Mouse (Mus musculus) spleen, embryonic (tissue): ENCODE measurements around the gene Tmem201.

Experiments
- CTCF ChIA-PET: fragments of 350-600 bp; sonication (Branson Sonifier 250); formaldehyde crosslinking; loops from one replicate; lab custom pipeline; 2022; lab: Charles Lee

Tmem201 gene

GRCm38 (mm10) chr4:149722104-149723020 is 15.5 kb downstream of the Tmem201 start:
- CTCF ChIA-PET, result interaction anchor here (0.5 to 0.7 kb wide), 3 partner anchors 11 to 313 kb away, joined by 3 to 9 read pairs (median 5); no protein-coding TSS in a partner anchor

DNA sequence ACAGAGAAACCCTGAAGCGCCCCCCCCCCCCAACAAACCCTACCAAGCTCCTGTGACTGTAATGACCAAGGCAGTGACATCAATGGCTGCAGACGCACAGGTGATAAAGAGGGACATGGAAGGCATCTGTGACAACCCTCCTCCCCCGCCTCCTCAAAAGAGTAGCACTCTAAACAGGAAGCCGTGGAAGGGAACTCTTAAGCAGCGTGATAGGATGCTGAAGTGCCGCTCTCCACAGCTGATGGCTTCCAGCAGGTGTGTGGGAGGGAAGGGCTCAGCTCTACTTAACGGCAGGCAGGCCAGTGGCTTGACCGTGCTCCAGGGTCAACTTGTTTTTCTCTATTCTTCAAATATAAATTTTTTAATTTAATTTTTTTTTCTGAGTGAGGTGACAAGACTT is 16.7 kb downstream of the Tmem201 start:
- CTCF ChIA-PET, result interaction anchor here (0.6 to 0.7 kb wide), 2 partner anchors 12 to 29 kb away, joined by 3 to 4 read pairs; no protein-coding TSS in a partner anchor

DNA sequence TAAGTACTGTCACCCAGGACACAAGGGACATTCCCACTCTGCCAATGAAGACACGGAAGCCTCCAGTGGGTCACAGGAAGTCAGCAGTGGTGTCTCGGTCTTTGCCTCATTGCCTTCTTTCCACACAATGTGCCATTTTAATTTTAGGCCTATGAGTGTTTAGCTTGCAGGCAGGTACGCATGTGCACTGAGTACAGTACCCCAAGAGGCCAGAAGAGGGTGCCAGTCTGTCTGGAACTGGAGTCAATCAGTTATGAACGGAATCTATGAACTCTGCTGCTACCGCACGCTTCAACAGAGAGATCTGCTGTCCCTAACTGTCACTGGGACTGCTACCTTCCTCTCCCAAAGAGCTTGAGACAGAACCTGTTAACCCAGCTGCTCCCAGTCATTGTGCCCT is 18.2 kb downstream of the Tmem201 start:
- CTCF ChIA-PET, result no interaction called here

- CTCF ChIA-PET, result no interaction called here
Observed at GRCm38 (mm10) chr4:149714542-149714941, 23.3 kb downstream of the Tmem201 start.

DNA sequence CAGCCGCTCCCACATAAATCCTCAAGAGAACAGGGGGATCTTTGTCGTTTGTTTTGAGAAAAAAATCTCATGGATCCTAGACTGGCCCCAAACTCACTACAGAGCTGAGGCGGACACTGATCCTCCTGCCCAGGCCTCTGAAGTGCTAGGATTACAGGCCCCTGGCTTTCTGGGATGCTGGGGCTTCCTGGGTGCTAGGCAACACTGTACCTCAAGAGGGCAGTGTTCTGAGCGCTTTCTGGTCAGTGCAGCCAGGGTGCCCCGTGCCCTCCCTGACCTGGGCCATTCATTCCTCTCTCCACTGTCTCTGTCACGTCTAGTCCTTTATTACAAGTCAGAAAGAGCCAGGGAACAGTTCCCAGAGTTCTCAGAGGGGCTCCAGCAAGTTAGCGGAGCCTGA is 25.9 kb downstream of the Tmem201 start:
- CTCF ChIA-PET, result interaction anchor here (1.0 to 1.3 kb wide), 2 partner anchors 22 to 62 kb away, joined by 3 to 4 read pairs; no protein-coding TSS in a partner anchor

- CTCF ChIA-PET, result interaction anchor here (1.0 to 1.3 kb wide), 2 partner anchors 22 to 61 kb away, joined by 3 to 4 read pairs; no protein-coding TSS in a partner anchor
Observed at GRCm38 (mm10) chr4:149711485-149711884, 26.4 kb downstream of the Tmem201 start.

GRCm38 (mm10) chr4:149710510-149710909 is 27.3 kb downstream of the Tmem201 start:
- CTCF ChIA-PET, result interaction anchor here (0.6 to 0.9 kb wide), 3 partner anchors 11 to 28 kb away, joined by 3 to 4 read pairs (median 4); no protein-coding TSS in a partner anchor

DNA sequence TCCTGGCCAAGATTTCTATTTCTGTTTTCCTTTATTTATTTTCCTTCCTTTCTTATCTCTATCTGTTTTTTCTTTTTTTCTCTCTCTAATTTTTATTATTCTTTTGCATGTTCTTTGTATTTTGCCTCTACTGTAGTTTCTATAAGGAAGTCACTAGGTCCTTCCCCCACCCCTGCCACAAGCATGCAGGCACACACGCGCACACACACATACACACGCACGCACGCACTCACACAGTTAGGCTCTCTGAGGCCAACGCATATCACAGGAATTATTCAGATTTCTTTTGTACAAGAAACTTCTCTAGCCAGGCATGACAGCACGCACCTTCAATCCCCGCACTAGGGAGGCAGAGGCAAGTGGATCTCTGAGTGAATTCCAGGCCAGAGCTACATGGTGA is 31.9 kb downstream of the Tmem201 start:
- CTCF ChIA-PET, result interaction anchor here (0.6 kb wide), 2 partner anchors 18 to 55 kb away, joined by 3 to 7 read pairs; no protein-coding TSS in a partner anchor

DNA sequence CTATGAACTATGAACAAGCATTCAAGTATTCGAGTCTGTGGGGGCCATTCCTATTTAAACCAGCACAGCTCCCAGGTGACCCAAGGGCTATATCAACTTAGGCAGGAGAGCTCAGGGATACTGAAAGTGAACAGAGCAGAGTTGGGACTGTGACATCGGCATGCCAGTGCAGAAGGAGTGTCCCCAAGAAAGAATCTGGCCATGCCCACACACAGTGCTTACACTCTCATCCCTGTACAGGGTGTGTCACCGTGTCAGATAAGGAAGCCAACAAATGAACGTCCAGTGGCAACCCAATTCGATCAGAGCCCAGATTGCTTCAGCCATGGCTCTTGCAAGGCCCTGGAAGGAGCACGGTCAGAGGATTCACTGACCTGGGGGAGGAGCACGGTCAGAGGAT is 32.5 kb downstream of the Tmem201 start:
- CTCF ChIA-PET, result interaction anchor here (0.6 kb wide), 1 partner anchor 48 kb away, joined by 3 read pairs; no protein-coding TSS in a partner anchor

DNA sequence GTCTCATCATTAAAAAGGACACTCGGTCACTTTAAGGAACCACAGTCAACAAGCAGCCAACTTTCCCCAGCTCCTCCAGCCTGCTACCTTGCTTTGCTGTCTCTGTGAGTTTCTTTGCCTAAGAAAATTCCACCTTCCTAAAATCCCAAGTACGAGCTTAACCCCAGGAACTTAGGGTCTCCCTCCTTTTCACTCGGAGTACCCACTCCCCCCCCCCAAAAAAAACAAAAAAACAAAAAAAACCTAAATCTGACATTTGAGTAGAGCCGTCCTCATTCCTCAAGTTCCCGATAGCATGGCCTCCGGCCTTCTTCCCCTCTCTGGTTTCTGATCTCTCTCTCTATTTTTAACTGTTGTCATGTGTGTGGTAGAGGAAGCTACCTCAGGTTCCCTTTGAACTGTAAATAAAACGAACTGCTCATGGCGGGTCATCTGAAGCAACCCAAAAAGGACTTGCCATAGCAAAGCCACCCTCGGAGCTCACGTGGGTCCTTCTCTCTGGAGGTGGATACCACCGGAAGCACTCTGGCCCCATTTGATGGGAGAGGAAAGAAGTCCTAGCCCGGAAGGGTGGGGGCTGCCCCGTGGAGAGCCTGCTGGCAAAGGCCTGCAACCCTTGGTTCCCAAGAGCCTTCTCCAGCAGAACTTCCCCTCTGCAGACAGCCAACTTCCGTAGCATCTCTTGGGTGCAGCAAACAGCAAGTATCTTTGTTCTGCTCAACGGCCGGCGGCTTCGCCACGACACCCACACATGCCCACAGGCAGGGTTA is 35.4 kb downstream of the Tmem201 start, which contains the start of gene Pik3cd:
Gene Pik3cd, minus strand, starts transcription at position 362 of the 770 bp plus-strand sequence.
- CTCF ChIA-PET, result interaction anchor here (0.7 kb wide), 1 partner anchor 39 kb away, joined by 3 read pairs; no protein-coding TSS in a partner anchor

DNA sequence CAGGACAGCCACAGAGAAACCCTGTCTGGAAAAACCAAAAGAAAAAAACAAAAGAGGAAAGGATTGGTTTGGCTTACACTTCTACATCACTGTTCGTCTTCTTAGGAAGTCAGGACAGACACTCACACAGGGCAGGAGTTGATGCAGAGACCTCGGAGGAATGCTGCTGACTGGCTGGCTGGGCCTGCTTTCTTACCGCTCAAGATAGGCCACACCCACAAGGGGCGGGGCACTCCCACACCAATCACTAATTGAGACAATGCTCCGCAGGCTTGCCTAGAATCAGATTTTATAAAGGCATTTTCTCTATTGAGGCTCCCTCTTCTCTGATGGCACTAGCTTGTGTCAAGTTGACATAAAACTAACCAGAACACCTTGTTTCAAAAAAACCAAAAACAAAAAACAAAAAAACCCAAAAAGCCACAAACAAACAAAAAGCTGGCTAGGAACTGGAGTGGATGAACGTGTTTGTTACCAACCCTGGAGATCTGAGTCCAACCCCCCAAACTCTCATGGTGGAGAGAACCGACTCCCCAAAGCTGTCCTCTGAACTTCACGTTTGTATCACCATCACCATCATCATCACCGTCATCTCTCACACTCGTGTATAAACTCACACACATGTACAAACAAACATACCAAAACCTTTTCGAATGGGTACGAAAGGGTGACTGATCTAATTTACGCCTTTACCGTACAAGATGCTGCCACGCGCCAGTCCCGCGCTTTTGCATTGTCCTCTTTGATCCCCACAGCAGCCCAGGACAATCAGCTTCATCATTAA is 36.2 kb downstream of the Tmem201 start:
- CTCF ChIA-PET, result no interaction called here

GRCm38 (mm10) chr4:149699953-149700352 is 37.9 kb downstream of the Tmem201 start:
- CTCF ChIA-PET, result interaction anchor here (0.6 to 1.2 kb wide), 2 partner anchors 10 to 58 kb away, joined by 3 to 6 read pairs; no protein-coding TSS in a partner anchor

- CTCF ChIA-PET, result interaction anchor here (0.7 to 1.5 kb wide), 4 partner anchors 11 to 43 kb away, joined by 4 to 8 read pairs (median 6); no protein-coding TSS in a partner anchor
Observed at GRCm38 (mm10) chr4:149698197-149698821, 39.5 kb downstream of the Tmem201 start.

GRCm38 (mm10) chr4:149697506-149698196 is 40.2 kb downstream of the Tmem201 start:
- CTCF ChIA-PET, result interaction anchor here (0.7 to 1.5 kb wide), 5 partner anchors 11 to 44 kb away, joined by 3 to 8 read pairs (median 4); no protein-coding TSS in a partner anchor

GRCm38 (mm10) chr4:149696189-149696971 is 41.5 kb downstream of the Tmem201 start:
- CTCF ChIA-PET, result interaction anchor here (0.9 to 1.3 kb wide), 3 partner anchors 14 to 46 kb away, joined by 3 to 4 read pairs (median 4); no protein-coding TSS in a partner anchor

DNA sequence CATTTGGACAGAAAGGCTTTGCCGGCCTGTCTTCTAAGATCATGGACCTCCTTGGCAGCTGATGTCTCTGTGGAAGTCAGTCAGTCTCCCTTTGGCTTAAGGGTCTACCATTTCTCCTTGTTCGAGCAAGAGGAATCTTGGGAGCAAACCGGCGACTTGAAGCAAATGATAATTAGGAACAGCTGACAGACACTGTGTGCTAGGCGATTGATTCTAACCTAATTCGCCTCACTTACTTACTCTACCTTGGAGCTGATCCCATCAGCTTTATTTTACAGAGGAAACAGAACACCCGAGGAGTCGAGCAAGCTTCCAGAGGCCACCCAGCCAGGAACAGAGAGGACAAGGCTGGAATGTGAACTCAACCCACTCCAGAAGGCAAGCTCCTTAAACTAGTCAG is 46.5 kb downstream of the Tmem201 start:
- CTCF ChIA-PET, result interaction anchor here (0.9 to 1.2 kb wide), 2 partner anchors 31 to 36 kb away, joined by 3 read pairs; no protein-coding TSS in a partner anchor

- CTCF ChIA-PET, result interaction anchor here (1.2 kb wide), 1 partner anchor 36 kb away, joined by 3 read pairs; no protein-coding TSS in a partner anchor
Observed at GRCm38 (mm10) chr4:149690828-149691280, 47.0 kb downstream of the Tmem201 start.
